Mouse (Mus musculus): Measurements from ENCODE around the gene Olfr523. TPM values are rescaled to one million over a fixed set of nuclear protein-coding genes. Genes with fewer than 3 reads are reported as not detected.

Gene Olfr523
- polyA plus RNA-seq (2015; fragmentation: Illumina TruSeq; extraction: RNeasy Lipid Tissue Mini Kit (QIAGEN cat#74804); ENCODE audit: low read depth, low replicate concordance) = not detected

DNA sequence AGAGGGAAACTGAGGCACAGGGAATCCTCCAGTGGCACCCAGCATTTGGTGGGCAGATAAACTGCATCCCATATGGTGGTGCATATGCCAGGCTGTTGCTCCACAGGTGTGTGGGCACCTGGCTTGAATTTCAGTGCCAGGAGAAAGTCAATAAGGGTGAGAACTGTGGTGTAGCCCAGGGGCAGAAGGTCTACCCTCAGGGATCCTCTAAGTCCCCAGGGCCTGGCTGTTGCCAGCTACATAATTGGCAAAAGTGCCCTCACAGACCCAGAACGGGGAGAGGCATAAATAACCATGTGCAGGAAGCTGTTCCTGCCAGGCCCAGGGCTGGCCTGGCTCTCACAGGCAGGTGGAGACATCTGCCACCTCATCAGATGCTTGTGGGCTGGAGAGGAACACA is at the start of gene Olfr523:
Gene Olfr523, plus strand, starts transcription at position 282 of the 400 bp plus-strand sequence.

GRCm38 (mm10) chr7:140137135-140138020 is 35.6 kb upstream of the Olfr523 start, which contains the start of gene Mtg1:
TSS of gene Mtg1 (plus strand) at chr7:140137564.

DNA sequence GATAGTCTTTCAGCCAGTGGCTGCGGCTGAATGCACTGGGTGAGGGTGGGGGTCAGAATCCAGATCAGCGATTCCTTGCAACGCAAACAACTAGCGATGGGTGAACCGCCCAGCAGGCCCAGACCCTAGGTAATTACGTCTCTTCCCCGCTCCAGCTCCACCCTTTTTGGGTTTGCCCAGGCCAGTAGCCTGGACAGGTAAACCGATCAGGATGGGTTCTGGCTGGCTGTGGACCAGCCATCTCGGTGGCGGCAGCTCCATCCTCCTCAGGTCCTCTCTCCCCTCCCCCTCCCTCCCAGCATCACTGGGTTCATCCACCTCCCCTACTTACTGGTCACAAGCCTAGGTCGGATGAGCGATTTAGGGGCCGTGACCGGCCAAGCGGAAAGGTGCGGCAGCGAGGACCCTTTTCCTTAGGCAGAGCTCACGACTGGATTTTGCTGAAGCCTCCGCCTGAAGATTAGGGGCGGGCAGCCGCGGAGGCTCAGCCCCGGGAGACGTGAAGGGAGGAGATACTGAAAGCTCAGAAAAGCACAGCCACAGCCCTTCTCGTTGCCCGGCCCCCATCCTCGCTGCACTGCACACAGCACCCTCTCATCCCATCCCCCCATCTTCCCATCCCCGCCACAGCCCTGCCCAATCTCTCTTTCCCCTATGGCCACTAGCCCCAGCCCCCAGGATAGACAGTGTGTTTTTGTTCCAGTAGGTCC is 18.6 kb upstream of the Olfr523 start, which contains the start of gene Sprn:
Gene Sprn, minus strand, starts transcription at position 660 of the 710 bp plus-strand sequence.

DNA sequence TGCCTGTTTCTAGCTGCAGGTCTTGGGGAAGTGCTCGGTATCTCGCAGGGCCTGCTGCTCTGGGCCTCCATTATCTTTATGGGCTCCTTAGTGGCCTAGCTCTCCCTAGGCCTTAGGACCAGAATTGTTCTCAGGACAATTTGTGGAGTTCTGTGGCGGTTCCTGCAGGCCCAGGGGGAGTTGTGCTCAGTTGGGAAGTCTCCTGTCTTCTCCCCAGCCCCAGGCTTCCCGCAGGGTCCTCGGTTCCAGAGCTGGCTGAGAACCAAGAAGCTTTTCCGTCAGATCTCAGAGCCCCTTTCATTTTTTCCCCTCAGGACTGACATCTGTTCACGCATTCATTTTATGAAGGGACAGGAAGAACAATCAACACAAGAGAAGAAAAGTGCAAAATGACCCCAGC is 8.4 kb upstream of the Olfr523 start, which contains the start of gene Olfr522:
Gene Olfr522, minus strand, starts transcription at position 101 of the 400 bp plus-strand sequence.

GRCm38 (mm10) chr7:140205864-140206263 is 32.8 kb downstream of the Olfr523 start, which contains the start of gene Olfr524:
TSS of gene Olfr524 (minus strand) at chr7:140205964.

DNA sequence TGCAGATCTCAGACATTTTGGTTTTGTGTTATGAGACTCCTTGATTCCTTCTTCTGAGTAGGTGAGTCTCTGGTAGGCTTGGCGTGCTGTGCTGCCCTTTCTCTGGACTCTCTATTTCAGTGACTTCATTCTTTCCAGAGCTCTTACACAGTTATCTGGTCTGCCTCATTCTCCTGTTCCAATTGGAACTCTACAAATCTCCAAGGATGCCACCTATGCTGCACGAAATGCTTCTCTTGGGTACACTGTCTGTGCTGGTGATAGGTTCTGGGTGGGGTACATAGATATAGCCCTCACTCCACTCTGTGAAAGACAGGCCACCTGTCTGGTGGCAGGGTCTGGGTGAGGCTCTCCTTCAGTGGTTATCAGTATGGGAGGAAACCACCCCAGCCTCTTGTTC is 45.0 kb downstream of the Olfr523 start, which contains the start of gene Cd163l1:
Gene Cd163l1, plus strand, starts transcription at position 301 of the 400 bp plus-strand sequence.

Other genes starting within 250 kb of the Olfr523 start
- not detected for gene Utf1, start 229.4 kb upstream of the Olfr523 start, polyA plus RNA-seq (2015; fragmentation: Illumina TruSeq; extraction: RNeasy Lipid Tissue Mini Kit (QIAGEN cat#74804); ENCODE audit: low read depth, low replicate concordance)
- gene 6430531B16Rik, start 194.5 kb upstream of the Olfr523 start, polyA plus RNA-seq (2015; fragmentation: Illumina TruSeq; extraction: RNeasy Lipid Tissue Mini Kit (QIAGEN cat#74804); ENCODE audit: low read depth, low replicate concordance) = 0.48 TPM
- gene Adam8, start 180.7 kb upstream of the Olfr523 start, polyA plus RNA-seq (2015; fragmentation: Illumina TruSeq; extraction: RNeasy Lipid Tissue Mini Kit (QIAGEN cat#74804); ENCODE audit: low read depth, low replicate concordance) = 3.3 TPM
- 33.5 TPM for gene Zfp511, start 136.8 kb upstream of the Olfr523 start, polyA plus RNA-seq (2015; fragmentation: Illumina TruSeq; extraction: RNeasy Lipid Tissue Mini Kit (QIAGEN cat#74804); ENCODE audit: low read depth, low replicate concordance)
- gene Tubgcp2, start 136.5 kb upstream of the Olfr523 start, polyA plus RNA-seq (2015; fragmentation: Illumina TruSeq; extraction: RNeasy Lipid Tissue Mini Kit (QIAGEN cat#74804); ENCODE audit: low read depth, low replicate concordance) = 29.0 TPM
- gene Msx3, start 124.1 kb upstream of the Olfr523 start, polyA plus RNA-seq (2015; fragmentation: Illumina TruSeq; extraction: RNeasy Lipid Tissue Mini Kit (QIAGEN cat#74804); ENCODE audit: low read depth, low replicate concordance) = not detected
- gene Caly, start 90.7 kb upstream of the Olfr523 start, polyA plus RNA-seq (2015; fragmentation: Illumina TruSeq; extraction: RNeasy Lipid Tissue Mini Kit (QIAGEN cat#74804); ENCODE audit: low read depth, low replicate concordance) = 302 TPM
- gene Prap1, start 79.8 kb upstream of the Olfr523 start, polyA plus RNA-seq (2015; fragmentation: Illumina TruSeq; extraction: RNeasy Lipid Tissue Mini Kit (QIAGEN cat#74804); ENCODE audit: low read depth, low replicate concordance) = not detected
- gene Fuom, start 70.8 kb upstream of the Olfr523 start, polyA plus RNA-seq (2015; fragmentation: Illumina TruSeq; extraction: RNeasy Lipid Tissue Mini Kit (QIAGEN cat#74804); ENCODE audit: low read depth, low replicate concordance) = 83.3 TPM
- gene Paox, start 57.4 kb upstream of the Olfr523 start, polyA plus RNA-seq (2015; fragmentation: Illumina TruSeq; extraction: RNeasy Lipid Tissue Mini Kit (QIAGEN cat#74804); ENCODE audit: low read depth, low replicate concordance) = 7.1 TPM
- gene Echs1, start 56.7 kb upstream of the Olfr523 start, polyA plus RNA-seq (2015; fragmentation: Illumina TruSeq; extraction: RNeasy Lipid Tissue Mini Kit (QIAGEN cat#74804); ENCODE audit: low read depth, low replicate concordance) = 90.6 TPM
- gene Mtg1, start 35.7 kb upstream of the Olfr523 start, polyA plus RNA-seq (2015; fragmentation: Illumina TruSeq; extraction: RNeasy Lipid Tissue Mini Kit (QIAGEN cat#74804); ENCODE audit: low read depth, low replicate concordance) = 28.6 TPM
- 96.6 TPM for gene Sprn, start 18.3 kb upstream of the Olfr523 start, polyA plus RNA-seq (2015; fragmentation: Illumina TruSeq; extraction: RNeasy Lipid Tissue Mini Kit (QIAGEN cat#74804); ENCODE audit: low read depth, low replicate concordance)
- not detected for gene Olfr522, start 8.5 kb upstream of the Olfr523 start, polyA plus RNA-seq (2015; fragmentation: Illumina TruSeq; extraction: RNeasy Lipid Tissue Mini Kit (QIAGEN cat#74804); ENCODE audit: low read depth, low replicate concordance)
- not detected for gene Olfr524, start 32.7 kb downstream of the Olfr523 start, polyA plus RNA-seq (2015; fragmentation: Illumina TruSeq; extraction: RNeasy Lipid Tissue Mini Kit (QIAGEN cat#74804); ENCODE audit: low read depth, low replicate concordance)
- gene Cd163l1, start 45.0 kb downstream of the Olfr523 start, polyA plus RNA-seq (2015; fragmentation: Illumina TruSeq; extraction: RNeasy Lipid Tissue Mini Kit (QIAGEN cat#74804); ENCODE audit: low read depth, low replicate concordance) = not detected
- gene 5830411N06Rik, start 74.1 kb downstream of the Olfr523 start, polyA plus RNA-seq (2015; fragmentation: Illumina TruSeq; extraction: RNeasy Lipid Tissue Mini Kit (QIAGEN cat#74804); ENCODE audit: low read depth, low replicate concordance) = not detected
- not detected for gene Olfr525, start 147.6 kb downstream of the Olfr523 start, polyA plus RNA-seq (2015; fragmentation: Illumina TruSeq; extraction: RNeasy Lipid Tissue Mini Kit (QIAGEN cat#74804); ENCODE audit: low read depth, low replicate concordance)
- gene Olfr527, start 160.8 kb downstream of the Olfr523 start, polyA plus RNA-seq (2015; fragmentation: Illumina TruSeq; extraction: RNeasy Lipid Tissue Mini Kit (QIAGEN cat#74804); ENCODE audit: low read depth, low replicate concordance) = not detected
- not detected for gene Olfr60, start 188.5 kb downstream of the Olfr523 start, polyA plus RNA-seq (2015; fragmentation: Illumina TruSeq; extraction: RNeasy Lipid Tissue Mini Kit (QIAGEN cat#74804); ENCODE audit: low read depth, low replicate concordance)
- gene Olfr530, start 203.1 kb downstream of the Olfr523 start, polyA plus RNA-seq (2015; fragmentation: Illumina TruSeq; extraction: RNeasy Lipid Tissue Mini Kit (QIAGEN cat#74804); ENCODE audit: low read depth, low replicate concordance) = not detected
- not detected for gene Olfr531, start 229.7 kb downstream of the Olfr523 start, polyA plus RNA-seq (2015; fragmentation: Illumina TruSeq; extraction: RNeasy Lipid Tissue Mini Kit (QIAGEN cat#74804); ENCODE audit: low read depth, low replicate concordance)
- not detected for gene Olfr532, start 248.4 kb downstream of the Olfr523 start, polyA plus RNA-seq (2015; fragmentation: Illumina TruSeq; extraction: RNeasy Lipid Tissue Mini Kit (QIAGEN cat#74804); ENCODE audit: low read depth, low replicate concordance)